Mouse (Mus musculus): ENCODE measurements around the gene Fhod1.
A peak's percentile ranks its signal among the peaks of the same experiment; 100 is the strongest.

Gene Fhod1

DNA sequence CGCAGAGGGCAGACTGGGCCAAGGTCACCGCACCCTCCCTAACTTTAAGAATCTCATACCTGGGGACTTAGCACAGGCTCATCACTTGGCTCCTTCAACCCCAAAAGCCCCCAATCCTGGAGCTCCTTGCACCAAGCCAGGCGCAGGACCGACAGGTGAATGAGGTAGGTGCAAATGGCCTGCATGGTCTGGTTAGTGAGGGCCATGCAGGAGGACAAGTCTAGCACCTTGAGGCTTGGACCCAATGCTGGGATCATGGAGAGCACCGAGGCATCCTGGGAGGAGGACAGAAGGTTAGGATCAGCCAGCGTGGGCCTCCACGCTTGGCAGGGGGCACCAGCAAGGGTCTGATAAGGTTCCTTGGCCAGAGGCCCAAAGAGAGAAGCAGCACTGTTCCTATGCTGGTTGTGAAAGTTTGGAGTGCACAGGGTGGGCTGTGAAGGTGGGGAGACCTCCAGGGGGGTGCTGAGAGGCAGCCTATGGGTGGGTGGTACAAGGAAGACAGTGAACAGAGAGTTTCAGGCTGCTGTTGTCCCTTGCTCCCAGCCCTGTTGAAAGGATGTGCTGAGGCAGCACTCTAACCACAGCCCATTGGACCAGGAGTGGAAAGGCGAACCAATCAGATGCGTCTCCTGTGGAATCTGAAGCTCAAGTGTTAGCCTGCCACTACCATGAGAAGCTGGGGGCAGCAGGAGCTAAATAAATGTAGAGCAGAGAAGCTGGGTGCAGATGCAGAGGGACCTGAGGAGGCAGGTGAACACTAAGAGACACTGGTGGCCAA, 33.9 kb downstream of the Fhod1 start:
- no peak for DNase-seq

GRCm38 (mm10) chr8:105312891-105313481, 34.8 kb downstream of the Fhod1 start:
- DNase-seq, result no peak

DNA sequence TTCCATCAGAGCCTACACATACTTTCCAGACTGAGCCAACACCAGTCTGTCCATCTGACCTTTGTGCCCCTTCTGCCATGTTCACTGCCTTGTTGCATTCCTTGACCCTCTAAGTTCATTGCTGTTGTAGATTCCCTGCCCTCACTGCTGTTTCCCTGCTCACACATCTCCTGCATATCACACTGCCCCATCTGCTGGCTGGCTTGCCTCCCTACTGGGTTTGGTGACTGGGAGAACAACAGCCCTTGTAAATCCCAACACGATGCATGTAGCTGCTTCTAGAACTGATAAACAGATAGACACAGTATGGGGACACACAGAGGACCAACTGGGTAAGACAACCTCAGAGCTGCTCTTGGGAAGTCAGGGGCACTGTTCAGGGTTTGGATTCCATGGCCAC, 36.0 kb downstream of the Fhod1 start:
- no peak for DNase-seq

GRCm38 (mm10) chr8:105310118-105310517, 37.6 kb downstream of the Fhod1 start:
- DNase-seq, result no peak

- DNase-seq, result no peak
Measured at GRCm38 (mm10) chr8:105309142-105309847, 38.5 kb downstream of the Fhod1 start.

GRCm38 (mm10) chr8:105308428-105308827, 39.3 kb downstream of the Fhod1 start:
- no peak for DNase-seq

DNA sequence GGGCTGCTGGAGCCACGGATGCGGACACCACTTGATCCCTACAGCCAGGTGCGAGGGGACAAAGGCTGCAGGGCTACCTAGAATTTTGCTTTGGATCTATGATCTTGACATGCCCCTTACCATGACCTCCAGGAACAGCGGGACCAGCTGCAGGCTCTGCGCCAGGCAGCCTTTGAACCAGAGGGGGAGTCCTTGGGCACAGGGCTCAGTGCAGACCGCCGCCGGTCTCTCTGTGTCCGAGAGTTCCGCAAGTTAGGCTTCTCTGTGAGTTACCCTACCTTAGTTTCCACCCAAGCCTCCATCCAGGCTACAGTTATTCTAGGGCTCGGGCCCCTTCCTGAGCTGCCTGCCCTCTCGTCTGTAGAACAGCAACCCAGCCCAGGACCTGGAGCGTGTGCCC, 40.1 kb downstream of the Fhod1 start:
- DNase-seq, result no peak

DNA sequence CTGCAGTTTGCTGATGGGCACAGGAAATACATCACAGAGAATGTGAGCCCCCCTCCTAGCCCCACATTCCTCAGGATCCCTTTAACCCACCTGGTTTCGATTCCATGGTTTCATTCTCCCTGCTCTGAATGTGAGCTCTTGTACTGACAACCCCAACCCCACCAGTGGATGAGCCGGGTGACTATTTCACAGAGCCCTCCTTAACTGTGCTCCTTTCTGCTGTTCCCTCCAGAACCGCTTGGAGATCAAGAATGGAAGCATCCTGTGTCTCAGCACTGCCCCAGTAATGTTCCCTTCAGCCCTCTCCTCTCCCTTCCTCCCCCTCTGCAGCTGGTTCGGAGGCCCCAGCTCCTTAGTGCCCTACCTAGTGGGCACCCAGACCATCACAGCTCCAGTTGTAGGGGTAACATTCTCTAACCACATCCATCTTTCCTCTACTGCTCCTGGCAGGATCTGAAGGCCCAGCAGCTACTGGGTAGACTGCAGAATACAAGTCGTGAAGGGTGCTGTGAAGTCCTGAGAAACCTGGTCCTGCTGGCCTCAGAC, 41.5 kb downstream of the Fhod1 start:
- DNase-seq, result no peak

DNA sequence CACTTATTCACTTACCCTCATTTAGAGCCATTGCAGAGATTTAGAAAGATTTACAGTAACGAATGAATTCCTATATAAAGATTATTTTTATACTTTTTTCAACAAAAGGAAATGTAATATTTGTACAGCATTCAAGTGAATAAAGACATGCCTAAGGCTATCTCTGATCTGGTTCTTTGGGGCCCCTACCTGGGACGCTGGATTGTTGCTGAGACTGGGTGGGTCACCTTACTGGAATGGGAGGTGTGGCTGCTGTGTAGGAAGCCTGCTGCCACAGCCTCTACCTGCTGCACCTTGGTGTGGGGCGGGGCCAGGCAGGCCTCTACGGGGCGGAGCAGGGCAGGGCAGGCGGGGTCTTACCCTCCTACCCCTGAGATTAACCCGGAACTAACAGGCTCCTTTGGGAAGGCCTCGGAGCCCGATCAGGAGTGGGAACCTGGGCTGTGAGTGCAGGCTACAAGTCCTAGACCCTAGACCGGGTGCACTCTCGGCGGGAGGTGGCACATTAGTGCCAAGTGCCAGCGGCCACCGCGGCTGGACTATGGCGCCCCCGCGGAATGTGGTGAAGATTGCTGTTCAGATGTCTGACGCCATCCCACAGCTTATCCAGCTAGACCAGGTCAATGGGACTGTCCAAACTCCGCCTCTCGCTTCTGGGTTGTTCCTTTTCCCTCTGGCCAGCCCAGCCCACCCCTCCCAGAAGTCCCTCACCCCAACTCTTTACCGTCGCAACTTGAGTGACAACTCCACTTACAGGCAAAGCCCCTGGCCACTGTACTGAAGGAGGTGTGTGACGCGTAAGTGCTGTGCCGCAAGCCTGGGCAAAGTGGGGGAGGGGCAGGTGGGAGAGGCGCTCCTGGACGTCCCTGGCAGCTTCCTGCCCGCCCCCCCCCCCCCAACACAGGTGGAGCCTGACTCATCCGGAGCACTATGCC, 42.3 kb downstream of the Fhod1 start, which contains the start of gene Elmo3:
Elmo3 (plus strand) TSS at position 391 of the 935 bp plus-strand sequence.
- peak; percentile 94 for DNase-seq

DNA sequence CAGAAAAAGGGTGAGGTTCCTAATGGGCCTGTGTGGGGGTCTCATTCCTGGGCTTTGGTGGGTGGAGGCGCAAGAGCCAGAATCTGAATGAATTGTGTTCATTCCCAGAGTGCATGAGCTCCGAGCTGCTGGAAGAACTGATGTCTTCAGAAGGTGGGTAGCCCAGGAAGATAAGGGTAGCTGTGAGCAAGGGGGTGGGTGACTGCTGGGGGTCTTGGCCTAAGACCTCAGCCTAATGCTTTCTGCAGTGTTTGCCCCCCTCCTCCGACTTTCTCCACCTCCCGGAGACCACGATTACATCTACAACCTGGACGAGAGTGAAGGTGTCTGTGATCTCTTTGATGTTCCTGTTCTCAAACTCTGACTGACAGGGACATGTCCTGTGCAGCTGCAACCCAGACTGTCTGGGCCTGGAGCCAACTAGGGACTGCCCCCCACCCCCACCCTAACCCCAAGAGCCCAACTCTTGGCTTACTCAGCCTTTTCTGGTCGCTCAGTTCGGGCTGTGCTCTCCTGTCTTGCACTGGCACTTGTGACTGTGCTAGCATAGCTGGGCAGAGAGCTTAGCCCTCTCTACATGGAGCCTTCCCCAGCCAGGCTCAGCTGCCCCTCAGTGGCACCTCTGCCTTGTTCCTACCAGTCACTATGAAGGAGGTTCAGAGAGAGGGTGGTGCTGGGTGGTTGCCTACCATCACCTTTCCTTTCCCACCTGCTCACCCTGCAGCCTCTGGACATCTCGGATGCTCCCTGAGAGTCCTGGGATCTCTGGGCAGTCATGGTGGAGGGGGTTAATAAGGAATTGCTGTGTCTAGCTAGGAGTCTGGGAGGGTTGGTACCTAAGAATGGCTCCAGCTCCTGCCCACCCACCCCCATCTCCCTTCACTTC, 43.2 kb downstream of the Fhod1 start:
- DNase-seq, result peak; percentile 9

DNA sequence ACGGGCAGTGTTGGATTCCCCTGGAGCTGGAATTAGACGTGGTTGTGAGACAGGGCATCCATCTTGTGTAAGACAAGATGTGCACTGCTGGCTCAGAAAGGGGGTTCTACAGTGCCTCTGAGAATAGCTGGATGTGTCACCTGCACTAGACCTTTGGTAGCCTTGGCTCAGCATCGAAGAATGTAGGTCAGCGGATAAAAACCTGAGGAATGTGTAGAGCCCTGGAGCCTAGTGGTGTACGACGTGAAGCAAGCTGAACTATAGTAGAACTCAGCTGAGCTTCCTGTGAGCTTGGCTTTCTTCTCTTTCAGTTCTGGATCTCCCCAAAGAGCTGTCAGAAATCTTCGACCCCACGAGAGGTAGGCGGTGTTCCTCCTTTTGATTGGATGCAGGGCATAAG, 43.9 kb downstream of the Fhod1 start:
- DNase-seq, result no peak

DNA sequence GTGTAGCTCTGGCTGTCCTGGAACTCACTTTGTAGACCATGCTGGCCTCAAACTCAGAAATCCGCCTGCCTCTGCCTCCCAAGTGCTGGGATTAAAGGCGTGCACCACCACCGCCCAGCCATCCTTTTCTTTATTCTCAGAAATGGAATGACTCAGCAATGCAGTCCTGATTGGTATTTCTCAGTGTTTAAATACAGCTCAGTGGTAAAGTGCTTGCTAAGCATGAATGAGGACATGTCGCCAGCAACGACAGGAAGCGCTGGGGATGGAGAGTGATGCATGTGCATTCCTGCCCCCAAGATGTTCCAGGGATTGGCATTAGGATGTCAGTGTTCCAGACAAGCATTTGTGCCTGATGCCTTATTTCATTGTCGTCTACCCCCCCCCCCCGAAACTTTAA, 44.4 kb downstream of the Fhod1 start:
- no peak for DNase-seq

DNA sequence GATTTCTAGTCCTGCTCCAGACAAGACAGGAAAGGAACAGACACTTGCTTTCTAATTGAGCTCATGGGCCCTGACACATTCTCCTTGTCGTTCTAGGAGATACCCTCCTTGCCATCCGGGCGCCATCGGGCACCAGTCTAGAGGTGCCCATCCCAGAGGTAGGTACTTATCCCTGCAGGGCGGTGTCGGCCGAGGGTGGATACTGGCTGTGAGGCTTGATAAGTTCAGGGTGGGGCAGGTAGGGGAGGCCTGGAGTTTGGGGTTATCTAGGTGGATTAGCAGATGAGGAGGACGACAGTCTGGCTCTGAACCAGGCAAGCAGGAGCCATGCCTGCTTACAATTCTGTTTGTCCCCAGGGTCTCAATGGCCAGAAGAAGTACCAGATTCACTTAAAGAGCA, 47.8 kb downstream of the Fhod1 start:
- DNase-seq, result peak; percentile 16

GRCm38 (mm10) chr8:105298351-105299252, 49.2 kb downstream of the Fhod1 start:
- DNase-seq, result peak; percentile 12

DNA sequence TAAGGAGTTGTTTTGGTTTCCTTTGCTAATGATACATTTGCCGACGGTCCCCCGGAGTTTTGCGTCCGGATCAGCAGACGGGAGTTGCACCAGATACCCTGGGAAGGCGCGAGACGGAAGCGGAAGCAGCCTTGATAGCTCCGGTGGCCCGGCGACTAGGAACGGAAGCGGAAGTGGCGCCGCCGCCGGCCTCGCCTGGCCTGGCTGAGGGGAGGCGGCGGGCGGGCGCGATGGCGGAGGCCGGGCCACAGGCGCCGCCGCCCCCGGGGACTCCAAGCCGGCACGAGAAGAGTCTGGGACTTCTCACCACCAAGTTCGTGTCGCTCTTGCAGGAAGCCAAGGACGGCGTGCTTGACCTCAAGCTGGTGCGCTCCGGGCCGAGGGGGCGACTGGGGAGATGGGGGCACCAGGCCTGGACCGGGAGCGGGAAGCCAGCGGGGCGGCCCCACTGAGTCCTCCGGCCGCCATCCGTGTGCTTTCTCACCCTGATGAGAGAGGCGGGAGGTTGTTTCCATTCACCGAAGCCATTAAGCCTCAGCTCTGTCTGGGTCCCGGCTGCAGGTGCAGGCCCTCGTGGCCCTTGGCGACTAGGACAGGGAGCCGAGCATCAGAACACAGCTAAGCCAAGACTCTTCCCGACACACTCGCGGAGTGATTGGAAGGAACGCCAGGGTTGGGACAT, 50.1 kb downstream of the Fhod1 start, which contains the start of gene E2f4:
E2f4 (plus strand) TSS at position 153 of the 682 bp plus-strand sequence.
- peak; percentile 93 for DNase-seq

DNA sequence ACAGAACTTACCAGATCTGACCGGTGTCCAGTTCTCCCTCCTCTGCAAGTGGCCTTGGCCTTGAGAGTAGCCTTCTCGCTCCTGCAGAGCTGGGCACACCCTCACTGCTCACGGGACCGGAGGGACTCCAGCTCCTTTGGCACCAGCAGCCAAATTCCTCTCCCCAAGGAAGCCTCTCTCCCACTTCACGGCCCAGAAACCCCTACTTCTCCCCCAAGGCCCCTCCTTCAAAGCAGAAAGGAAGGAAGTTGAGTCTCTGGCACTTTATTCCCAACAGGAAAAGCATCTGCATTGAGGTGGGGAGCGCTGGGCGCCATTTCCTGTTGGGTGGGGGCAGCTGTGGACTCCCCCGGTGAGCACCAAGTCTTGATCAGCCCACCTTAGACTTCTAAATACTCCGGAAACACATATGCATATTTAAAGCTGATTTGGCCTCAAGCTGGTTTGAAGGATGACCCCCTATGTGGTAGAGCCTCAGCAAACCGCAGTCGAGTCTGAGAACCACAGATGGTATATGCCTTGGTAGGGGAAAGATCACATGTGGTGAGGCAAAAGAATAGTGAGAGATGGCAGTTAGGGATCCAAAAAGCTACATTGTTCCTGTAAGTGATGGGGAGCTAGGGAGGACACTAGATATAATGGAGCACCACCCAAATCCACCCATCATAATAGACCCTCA, 51.7 kb downstream of the Fhod1 start, which contains the start of gene Exoc3l:
Exoc3l (minus strand) TSS at position 207 of the 679 bp plus-strand sequence.
- DNase-seq, result no peak

DNA sequence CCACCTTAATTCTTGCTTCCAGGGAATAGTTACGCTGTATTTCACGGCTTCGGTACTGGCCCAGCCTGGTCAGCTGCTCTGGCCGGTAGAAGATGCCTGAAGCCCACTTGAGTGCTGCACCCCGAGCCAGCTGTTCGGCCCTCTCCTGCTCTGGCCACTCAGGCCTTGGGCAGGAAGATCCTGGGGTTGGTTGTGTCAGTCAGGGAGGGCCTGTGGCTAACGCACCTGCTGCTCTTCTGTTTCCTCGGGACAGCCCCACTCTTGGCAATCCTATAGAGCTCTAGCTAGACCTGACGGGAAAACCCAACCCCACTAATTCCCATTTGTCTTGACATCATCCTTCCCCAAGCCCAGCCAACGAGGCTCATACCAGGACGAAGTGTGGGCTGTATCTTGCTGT, 52.5 kb downstream of the Fhod1 start:
- no peak for DNase-seq

- DNase-seq, result no peak
Measured at GRCm38 (mm10) chr8:105294776-105295175, 53.0 kb downstream of the Fhod1 start.

DNA sequence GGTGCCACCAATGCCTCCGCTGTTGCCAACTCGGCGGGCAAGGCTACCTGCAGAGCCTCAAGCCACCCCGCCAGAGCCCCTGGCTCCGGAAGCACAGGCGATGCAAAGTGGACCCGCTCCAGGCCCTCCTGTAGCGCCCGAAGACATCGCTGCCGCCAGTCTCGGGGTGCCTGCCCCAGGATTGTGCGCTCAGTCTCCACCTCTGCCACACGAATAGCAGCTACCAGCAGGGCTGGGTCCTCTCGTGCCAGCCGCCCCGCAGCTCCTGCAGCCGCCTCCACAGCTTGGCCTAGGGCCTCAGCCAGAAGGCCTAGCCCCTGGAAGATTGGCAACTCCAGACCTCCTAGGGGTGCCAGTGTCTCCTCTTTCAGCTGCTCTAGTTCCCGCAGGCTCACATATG, 54.3 kb downstream of the Fhod1 start:
- DNase-seq, result peak; percentile 6
